Mouse (Mus musculus) CH12.LX (cell line): ENCODE data around the gene 4930404H24Rik. TPM values are rescaled to one million over a fixed set of nuclear protein-coding genes. Genes with fewer than 3 reads are reported as not detected.

Experiments
- DNase-seq: peaks from one replicate; pipeline ENCODE4 v3.0.0-alpha.2; 2013; ENCODE audit errors: extremely low read depth
- H3K27ac ChIP-seq: 2 replicates; pipeline ENCODE4 v1.5.1; 2012; ENCODE audit warnings: low read depth, mild to moderate bottlenecking, control low read depth, moderate library complexity; ENCODE audit not compliant: insufficient read depth
- H3K27me3 ChIP-seq: replicated peaks from 2 replicates; pipeline ENCODE3; 2012; ENCODE audit warnings: inconsistent platforms
- H3K36me3 ChIP-seq, 2 experiments: replicated peaks in 1 of 2; 2 replicates each; pipeline versions ENCODE3 to v1.6.1; 2012; ENCODE audit warnings: inconsistent platforms in 1 of 2, low read length in 1 of 2, mild to moderate bottlenecking in 1 of 2, mixed read lengths in 1 of 2, moderate library complexity in 1 of 2; ENCODE audit not compliant: control insufficient read depth in 1 of 2, insufficient read depth in 1 of 2
- H3K4me1 ChIP-seq, 2 experiments: 2 replicates each; pipeline ENCODE4 v1.6.1; 2012; ENCODE audit warnings: inconsistent platforms in 1 of 2, moderate library complexity in 1 of 2; ENCODE audit not compliant: insufficient read depth in 2 of 2, control insufficient read depth in 1 of 2
- H3K4me2 ChIP-seq: 2 replicates; pipeline ENCODE4 v1.6.1; 2012; ENCODE audit warnings: low read depth, mild to moderate bottlenecking, control low read depth; ENCODE audit not compliant: poor library complexity, insufficient read depth, severe bottlenecking
- H3K4me3 ChIP-seq, 3 experiments: fragments of 150-350 bp in 1 of 3; sonication (generic) in 1 of 3; replicated peaks in 1 of 3; 2 replicates each; pipeline versions ENCODE3 to v1.5.1; 2011 to 2012; ENCODE audit warnings: low read depth in 2 of 3, low read length in 2 of 3, mild to moderate bottlenecking in 2 of 3, moderate library complexity in 2 of 3, control low read depth in 1 of 3, improper control_type of control experiment in 1 of 3, inconsistent platforms in 1 of 3, mixed read lengths in 1 of 3; ENCODE audit not compliant: poor library complexity in 1 of 3
- H3K79me2 ChIP-seq: replicated peaks from 2 replicates; pipeline ENCODE4 v1.6.1; 2012; ENCODE audit warnings: mild to moderate bottlenecking, moderate library complexity; ENCODE audit not compliant: control insufficient read depth, poor library complexity, insufficient read depth, severe bottlenecking; ENCODE audit errors: extremely low read depth
- H3K9ac ChIP-seq: 2 replicates; pipeline ENCODE4 v1.6.1; 2012; ENCODE audit warnings: low read depth, mild to moderate bottlenecking, control low read depth, moderate library complexity; ENCODE audit not compliant: insufficient read depth
- H3K9me3 ChIP-seq: replicated peaks from 2 replicates; pipeline ENCODE3; 2012; ENCODE audit warnings: low read length, inconsistent platforms, mixed read lengths
- BHLHE40 ChIP-seq: IDR thresholded peaks from 2 replicates; pipeline ENCODE4 v1.6.1; 2011; ENCODE audit warnings: mild to moderate bottlenecking, low read depth, low read length, improper control_type of control experiment
- CHD1 ChIP-seq: IDR thresholded peaks from 2 replicates; pipeline ENCODE4 v1.6.1; 2012; ENCODE audit warnings: low read depth, low read length, improper control_type of control experiment, inconsistent platforms
- CHD2 ChIP-seq: IDR thresholded peaks from 2 replicates; pipeline ENCODE4 v1.6.1; 2011; ENCODE audit warnings: low read length, improper control_type of control experiment
- CTCF ChIP-seq, 2 experiments: IDR thresholded peaks in 1 of 2; conservative IDR thresholded peaks in 1 of 2; 2 replicates each; pipeline ENCODE4 v1.5.1; 2011 to 2012; ENCODE audit warnings: low read depth in 2 of 2, low read length in 2 of 2, improper control_type of control experiment in 1 of 2, inconsistent platforms in 1 of 2, mild to moderate bottlenecking in 1 of 2, moderate library complexity in 1 of 2
- E2F4 ChIP-seq: IDR thresholded peaks from 2 replicates; pipeline ENCODE4 v1.6.1; 2011; ENCODE audit warnings: low read depth, low read length, improper control_type of control experiment; ENCODE audit not compliant: insufficient replicate concordance
- ELF1 ChIP-seq: IDR thresholded peaks from 2 replicates; pipeline ENCODE4 v1.6.1; 2014; ENCODE audit warnings: low read depth, mild to moderate bottlenecking, inconsistent platforms, low read length, improper control_type of control experiment
- EP300 ChIP-seq: IDR thresholded peaks from 2 replicates; pipeline ENCODE4 v1.6.1; 2011; ENCODE audit warnings: low read length, improper control_type of control experiment
- GABPA ChIP-seq: IDR thresholded peaks from 2 replicates; pipeline ENCODE4 v1.6.1; 2012; ENCODE audit warnings: low read depth, low read length, improper control_type of control experiment, inconsistent platforms; ENCODE audit not compliant: insufficient replicate concordance
- HCFC1 ChIP-seq: IDR thresholded peaks from 2 replicates; pipeline ENCODE4 v1.6.1; 2012; ENCODE audit warnings: low read depth, mild to moderate bottlenecking, inconsistent platforms, low read length, improper control_type of control experiment
- JUND ChIP-seq: conservative IDR thresholded peaks from 2 replicates; pipeline ENCODE4 v1.6.1; 2011; ENCODE audit warnings: low read depth, low read length, improper control_type of control experiment
- KAT2A ChIP-seq: IDR thresholded peaks from 2 replicates; pipeline ENCODE4 v1.6.1; 2012; ENCODE audit warnings: low read length, improper control_type of control experiment, inconsistent platforms; ENCODE audit not compliant: insufficient replicate concordance
- MAFK ChIP-seq: IDR thresholded peaks from 2 replicates; pipeline ENCODE4 v1.6.1; 2011; ENCODE audit warnings: low read length, improper control_type of control experiment; ENCODE audit not compliant: insufficient replicate concordance
- MAX ChIP-seq: IDR thresholded peaks from 2 replicates; pipeline ENCODE4 v1.6.1; 2011; ENCODE audit warnings: low read length, improper control_type of control experiment
- MAZ ChIP-seq: IDR thresholded peaks from 2 replicates; pipeline ENCODE4 v1.6.1; 2012; ENCODE audit warnings: low read depth, mild to moderate bottlenecking, inconsistent platforms, low read length, improper control_type of control experiment, moderate library complexity
- MEF2A ChIP-seq: IDR thresholded peaks from 2 replicates; pipeline ENCODE4 v1.6.1; 2014; ENCODE audit warnings: low read depth, mild to moderate bottlenecking, inconsistent platforms, low read length, improper control_type of control experiment, borderline replicate concordance
- MXI1 ChIP-seq: IDR thresholded peaks from 2 replicates; pipeline ENCODE4 v1.6.1; 2011; ENCODE audit warnings: mild to moderate bottlenecking, low read depth, low read length, improper control_type of control experiment
- NRF1 ChIP-seq: IDR thresholded peaks from 2 replicates; pipeline ENCODE4 v1.6.1; 2014; ENCODE audit warnings: low read depth, mild to moderate bottlenecking, inconsistent platforms, low read length, improper control_type of control experiment, moderate library complexity
- PAX5 ChIP-seq: IDR thresholded peaks from 2 replicates; pipeline ENCODE4 v1.6.1; 2012; ENCODE audit warnings: low read length, inconsistent platforms, mixed read lengths
- POLR2AphosphoS2 ChIP-seq: IDR thresholded peaks from 2 replicates; pipeline ENCODE4 v1.6.1; 2011; ENCODE audit warnings: low read depth, low read length, improper control_type of control experiment
- RAD21 ChIP-seq: IDR thresholded peaks from 2 replicates; pipeline ENCODE4 v1.6.1; 2011; ENCODE audit warnings: low read depth, mild to moderate bottlenecking, low read length, improper control_type of control experiment, moderate library complexity
- SIN3A ChIP-seq: IDR thresholded peaks from 2 replicates; pipeline ENCODE4 v1.6.1; 2012; ENCODE audit warnings: low read length, improper control_type of control experiment, inconsistent platforms
- SMC3 ChIP-seq: IDR thresholded peaks from 2 replicates; pipeline ENCODE4 v1.6.1; 2011; ENCODE audit warnings: low read depth, low read length, improper control_type of control experiment
- TBP ChIP-seq: conservative IDR thresholded peaks from 2 replicates; pipeline ENCODE4 v1.6.1; 2011; ENCODE audit warnings: low read depth, low read length, improper control_type of control experiment
- TCF12 ChIP-seq: IDR thresholded peaks from 2 replicates; pipeline ENCODE4 v1.6.1; 2014; ENCODE audit warnings: low read depth, mild to moderate bottlenecking, inconsistent platforms, low read length, improper control_type of control experiment
- UBTF ChIP-seq: IDR thresholded peaks from 2 replicates; pipeline ENCODE4 v1.6.1; 2012; ENCODE audit warnings: low read depth, mild to moderate bottlenecking, inconsistent platforms, low read length, improper control_type of control experiment, moderate library complexity
- USF2 ChIP-seq: conservative IDR thresholded peaks from 2 replicates; pipeline ENCODE4 v1.6.1; 2011; ENCODE audit warnings: low read depth, low read length, improper control_type of control experiment
- ZC3H11A ChIP-seq: IDR thresholded peaks from 2 replicates; pipeline ENCODE4 v1.6.1; 2012; ENCODE audit warnings: low read depth, mild to moderate bottlenecking, inconsistent platforms, low read length, improper control_type of control experiment
- ZKSCAN1 ChIP-seq: IDR thresholded peaks from 2 replicates; pipeline ENCODE4 v1.6.1; 2012; ENCODE audit warnings: low read depth, inconsistent platforms, low read length, improper control_type of control experiment, borderline replicate concordance
- ZMIZ1 ChIP-seq: IDR thresholded peaks from 2 replicates; pipeline ENCODE4 v1.6.1; 2012; ENCODE audit warnings: low read depth, mild to moderate bottlenecking, inconsistent platforms, low read length, improper control_type of control experiment
- ZNF384 ChIP-seq: IDR thresholded peaks from 2 replicates; pipeline ENCODE4 v1.6.1; 2012; ENCODE audit warnings: low read depth, low read length, improper control_type of control experiment, inconsistent platforms
- dilution Hi-C: fragments of 300-500 bp; cut with MboI; formaldehyde crosslinking; loops from 2 replicates; pipeline ENCODE4 v1.14.3; 2020; ENCODE audit warnings: low sequenced_read_pairs; ENCODE audit not compliant: extremely low pct_unique_long_range_greater_than_20kb, extremely low pct_ligation_motif_present
- in situ Hi-C: fragments of 300-500 bp; cut with MboI; formaldehyde crosslinking; loops from 3 replicates; pipeline ENCODE4 v1.14.3; 2019; ENCODE audit warnings: low sequenced_read_pairs, low pct_ligation_motif_present, low pct_unique_long_range_greater_than_20kb, mixed read lengths
- polyA plus RNA-seq: library from polyadenylated mRNA; unstranded; fragments of >175 nt; gene quantifications from 2 replicates; pipeline ENCODE4 v1.2.1, GENCODE M21; 2012; ENCODE audit warnings: low read depth; ENCODE audit not compliant: insufficient read length
- total RNA-seq, 2 experiments: library from RNA; depleted of rRNA; stranded (reverse); fragments of 300-350 nt in 1 of 2; fragments of >200 nt in 1 of 2; gene quantifications; 2 replicates each; pipeline ENCODE4 v1.2.3; 2012 to 2014

4930404H24Rik gene
- total and polyA plus RNA-seq, 3 experiments = not detected

- DNase-seq = peak; percentile 37
- TF ChIP-seq RAD21 = no peak
- TF ChIP-seq ZC3H11A = no peak
- peak; percentile 14; the same call in 1 of the 2 replicates for TF ChIP-seq NRF1
- peak; percentile 74 for TF ChIP-seq UBTF
- TF ChIP-seq MAZ = peak; percentile 10; the same call in 1 of the 2 replicates
- TF ChIP-seq TCF12 = peak; percentile 4; the same call in 1 of the 2 replicates
- 0 out of 2 replicates have a peak, but pooled peaks have one; percentile 37 for TF ChIP-seq MEF2A
- peak; percentile 44 for TF ChIP-seq MXI1
- TF ChIP-seq, all 38 proteins: peak for 6
- H3K36me3 ChIP-seq = peaks cover 0 to under 1% of the 10 kb centered on the region in 2 experiments
- dilution Hi-C loops (no loop called here), in situ Hi-C loops (no loop called here)
- peak overlapping the region; percentile 58 to 89 (median 66) for H3K4me3 ChIP-seq
- H3K27me3 ChIP-seq = peaks cover 12% of the 10 kb centered on the region
- peak overlapping the region; percentile 68 for H3K4me2 ChIP-seq
- peaks cover 28 to 46% of the 10 kb centered on the region in 2 experiments for H3K4me1 ChIP-seq
- H3K27ac ChIP-seq = peak overlapping the region; percentile 76
- H3K9me3 ChIP-seq = peaks cover 2% of the 10 kb centered on the region
- peak overlapping the region; percentile 72 for H3K9ac ChIP-seq
- H3K79me2 ChIP-seq = no peaks in the 10 kb centered on the region
These were observed 36.2 kb downstream of the 4930404H24Rik start for GRCm38 (mm10) chr2:153528571-153529364.

GRCm38 (mm10) chr2:153529365-153529781 is 36.8 kb downstream of the 4930404H24Rik start:
- Histone ChIP-seq H3K9ac (peak overlapping the region; percentile 72), H3K27me3 (peaks cover 12% of the 10 kb centered on the region), H3K4me3 (peak overlapping the region; percentile 58 to 89 (median 66)), H3K27ac (peak overlapping the region; percentile 47; the same call in 1 of the 2 replicates), H3K36me3 (no peaks in the 10 kb centered on the region), H3K9me3 (peaks cover 6% of the 10 kb centered on the region), H3K4me1 (peaks cover 25 to 40% of the 10 kb centered on the region in 2 experiments), H3K4me2 (peak overlapping the region; percentile 68), H3K79me2 (no peaks in the 10 kb centered on the region)
- dilution Hi-C loops (no loop called here), in situ Hi-C loops (no loop called here)
- peak; percentile 22 for DNase-seq
- TF ChIP-seq ZNF384 (no peak), MAX (no peak), BHLHE40 (no peak), GABPA (no peak), HCFC1 (no peak), KAT2A (no peak), SMC3 (no peak), ELF1 (peak; percentile 45; the same call in 1 of the 2 replicates), POLR2AphosphoS2 (no peak), EP300 (no peak), E2F4 (no peak), CTCF (conservative IDR thresholded peaks at IDR 0.05 in 1 of 2, IDR thresholded peaks at IDR 0.05 in 1 of 2; ENCODE audit: low read depth in 2 of 2, low read length in 2 of 2) (no peak), ZC3H11A (no peak), MAFK (no peak), SIN3A (no peak), NRF1 (peak; percentile 48), ZMIZ1 (no peak), MXI1 (no peak), ZKSCAN1 (no peak), TCF12 (no peak), PAX5 (no peak), USF2 (no peak), JUND (no peak), CHD2 (no peak), CHD1 (no peak), UBTF (peak; percentile 62; the same call in 1 of the 2 replicates), TBP (no peak)
